Mouse (Mus musculus) C2C12 (cell line): Measurements from ENCODE around the gene Pla2r1.

Experiments
- CEBPB ChIP-seq: IDR thresholded peaks from one replicate; pipeline ENCODE4 v1.6.1; 2011; ENCODE audit warnings: low read depth, mild to moderate bottlenecking, control low read depth, moderate library complexity
- CTCF ChIP-seq: IDR thresholded peaks from one replicate; pipeline ENCODE4 v1.5.1; 2011; ENCODE audit not compliant: control insufficient read depth, insufficient read depth, insufficient read length
- FOSL1 ChIP-seq: IDR thresholded peaks from one replicate; pipeline ENCODE4 v1.8.0; 2011; ENCODE audit warnings: mild to moderate bottlenecking, low read length; ENCODE audit not compliant: poor library complexity, insufficient read depth, severe bottlenecking
- MAX ChIP-seq: IDR thresholded peaks from one replicate; pipeline ENCODE4 v1.6.1; 2011; ENCODE audit warnings: mild to moderate bottlenecking, control low read depth
- MYOD1 ChIP-seq: IDR thresholded peaks from one replicate; pipeline ENCODE4 v1.6.1; 2011; ENCODE audit warnings: low read depth; ENCODE audit not compliant: control insufficient read depth, insufficient read length
- MYOG ChIP-seq: IDR thresholded peaks from one replicate; pipeline ENCODE4 v1.6.1; 2011; ENCODE audit not compliant: control insufficient read depth, insufficient read length; ENCODE audit errors: extremely low read depth
- USF1 ChIP-seq: IDR thresholded peaks from one replicate; pipeline ENCODE4 v1.6.1; 2011; ENCODE audit warnings: low read depth, mild to moderate bottlenecking, control low read depth, moderate library complexity

DNA sequence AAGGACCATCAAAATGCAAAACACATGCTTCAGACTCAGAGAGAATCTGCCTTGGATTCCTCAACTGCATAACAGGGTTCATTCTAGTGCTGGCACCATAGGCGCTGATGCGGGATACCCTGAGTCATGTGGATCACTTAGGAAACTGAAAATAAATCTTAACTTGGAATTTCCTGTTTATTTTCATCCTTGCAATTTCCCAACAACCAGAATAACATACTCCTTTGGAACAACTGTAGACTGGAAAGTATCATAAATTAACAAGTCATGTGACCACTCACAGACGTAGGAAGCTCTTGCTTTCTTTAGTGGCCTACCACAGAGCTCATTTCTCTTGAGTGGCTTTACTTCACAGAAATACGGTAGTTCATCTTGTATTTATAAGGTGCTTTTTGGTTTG is 7.0 kb downstream of the Pla2r1 start:
- no peak for TF ChIP-seq CTCF
- no peak for TF ChIP-seq USF1
- TF ChIP-seq CEBPB: no peak
- TF ChIP-seq MAX: no peak
- no peak for TF ChIP-seq MYOG
- no peak for TF ChIP-seq MYOD1
- TF ChIP-seq FOSL1: no peak
